Mouse (Mus musculus) right cerebral cortex, postnatal 10 days (tissue): ENCODE measurements at regions not wholly inside any gene's neighbourhood (a gene's known extent, or its start where the extent isn't known, plus 50 kb on each side); places are given as distances from the start of the nearest gene placed in this dataset.
"Not testable (repeated sequence)": the region's sequence is repeated elsewhere in the genome, so short reads cannot be mapped to it uniquely, and the experiment has no call there.

Source experiments
- DNase-seq, 2 experiments: peaks; one replicate each; pipeline ENCODE4 v3.0.0; 2021; ENCODE audit warnings: low spot score in 2 of 2

- no peak for DNase-seq
These were observed 114.8 kb upstream of the Vrk2 start for GRCm38 (mm10) chr11:26708636-26709035.

GRCm38 (mm10) chr11:26683850-26684249 lies 90.1 kb upstream of the Vrk2 start:
- no peak for DNase-seq

- DNase-seq: no peak
These were observed 73.5 kb upstream of the Vrk2 start for GRCm38 (mm10) chr11:26667251-26667650.

- no peak for DNase-seq
These were observed 67.1 kb upstream of the Vrk2 start for GRCm38 (mm10) chr11:26660878-26661277.

GRCm38 (mm10) chr11:26649165-26649564 lies 55.4 kb upstream of the Vrk2 start:
- not testable (repeated sequence) for DNase-seq
